Mouse (Mus musculus): ENCODE results near the gene Misp.

The Misp gene

GRCm38 (mm10) chr10:79823011-79823410, 2.2 kb downstream of the Misp start:
- no peak for DNase-seq (ENCODE audit: low spot score)

GRCm38 (mm10) chr10:79824413-79824812, 3.6 kb downstream of the Misp start:
- DNase-seq (ENCODE audit: low spot score): no peak

- no peak for DNase-seq (ENCODE audit: low spot score)
These were observed 10.8 kb downstream of the Misp start for GRCm38 (mm10) chr10:79831583-79831982.

DNA sequence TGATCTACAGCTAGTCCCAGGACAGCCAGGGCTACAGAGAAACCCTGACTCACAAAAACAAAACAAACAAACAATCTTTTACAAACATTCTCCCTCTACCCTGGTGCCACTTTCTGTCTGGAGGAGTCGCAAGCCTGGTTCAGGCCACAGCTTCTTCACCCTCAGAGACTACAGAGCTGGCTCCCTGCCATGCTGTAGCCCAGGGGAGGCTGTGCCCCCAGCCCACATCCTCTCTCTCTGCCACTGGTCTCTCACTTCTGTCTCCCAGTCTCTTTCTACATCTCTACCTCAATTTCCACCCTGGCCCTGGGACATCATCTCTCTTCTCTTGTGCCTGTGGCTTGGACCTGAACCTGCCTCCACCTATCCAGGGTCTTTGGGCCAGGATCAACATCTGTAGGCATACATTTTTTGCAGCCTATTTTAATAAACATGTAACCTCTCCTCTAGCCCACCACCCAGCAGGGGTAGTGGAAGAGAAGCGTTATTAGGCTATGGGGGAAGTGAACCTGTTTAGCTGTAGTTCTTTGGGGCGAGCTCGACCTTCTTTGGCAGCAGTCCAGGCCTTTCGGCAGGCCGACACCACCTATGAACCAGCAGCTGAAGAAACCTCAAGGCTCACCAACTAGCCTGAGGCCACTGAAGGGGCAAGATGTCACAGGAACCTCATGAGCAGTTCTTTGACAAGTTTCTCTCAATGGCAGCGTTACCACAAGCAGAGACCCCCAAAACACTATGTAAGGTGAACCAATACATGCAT, 11.4 kb downstream of the Misp start:
- DNase-seq (ENCODE audit: low spot score): no peak

DNA sequence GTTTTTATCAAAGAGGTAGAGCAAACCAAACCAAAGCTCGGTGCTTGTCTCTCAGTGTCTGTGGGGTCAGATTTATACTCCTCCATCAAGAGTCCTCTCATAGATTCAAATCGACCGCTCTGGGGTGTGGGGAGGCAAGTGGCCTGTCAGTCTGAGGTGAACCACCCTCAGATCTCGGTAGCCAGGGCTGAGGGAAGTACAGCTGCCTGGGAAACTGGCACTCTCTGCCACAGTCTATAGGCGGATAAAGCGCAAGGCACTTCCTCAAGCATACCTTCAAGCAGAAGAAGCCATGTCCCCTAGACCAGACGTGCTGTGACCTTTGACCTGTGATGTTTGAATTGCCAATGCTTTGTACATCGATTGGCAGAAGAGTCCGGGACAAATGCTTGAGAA, 12.0 kb downstream of the Misp start:
- DNase-seq (ENCODE audit: low spot score): no peak

DNA sequence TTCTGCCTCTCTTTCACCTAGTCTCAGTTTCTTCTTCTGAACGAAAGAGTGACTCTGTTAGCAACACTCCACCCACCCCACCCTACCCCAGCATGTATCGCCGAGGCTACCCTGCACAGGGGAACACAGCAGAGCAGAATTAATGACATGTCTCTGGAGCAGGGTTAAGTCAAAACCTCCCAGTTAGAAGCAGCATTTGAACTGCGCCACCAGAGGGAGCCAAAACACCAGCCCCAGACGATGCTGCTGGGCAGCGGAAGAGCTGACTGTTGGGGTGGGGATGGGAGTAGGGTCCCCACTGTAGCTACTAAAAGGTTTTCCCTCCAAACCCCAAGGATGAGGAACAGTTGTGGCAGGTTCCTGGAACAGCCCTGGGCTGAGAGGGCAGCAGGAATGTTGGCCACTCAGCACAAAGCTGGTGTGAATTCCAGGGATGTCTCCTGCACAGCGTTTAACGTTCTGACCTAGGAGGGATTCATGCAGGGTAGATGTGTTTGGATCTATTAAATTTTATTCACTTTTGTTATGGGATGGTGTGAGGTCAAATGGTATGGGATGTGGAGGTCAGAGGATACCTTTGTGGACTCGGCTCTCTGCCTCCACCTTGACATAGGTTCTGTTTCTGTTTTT, 14.1 kb downstream of the Misp start:
- DNase-seq (ENCODE audit: low spot score): no peak

GRCm38 (mm10) chr10:79836918-79837317, 16.1 kb downstream of the Misp start:
- DNase-seq (ENCODE audit: low spot score): no peak

- DNase-seq (ENCODE audit: low spot score): no peak
These were observed 17.4 kb downstream of the Misp start for GRCm38 (mm10) chr10:79838151-79838550.

DNA sequence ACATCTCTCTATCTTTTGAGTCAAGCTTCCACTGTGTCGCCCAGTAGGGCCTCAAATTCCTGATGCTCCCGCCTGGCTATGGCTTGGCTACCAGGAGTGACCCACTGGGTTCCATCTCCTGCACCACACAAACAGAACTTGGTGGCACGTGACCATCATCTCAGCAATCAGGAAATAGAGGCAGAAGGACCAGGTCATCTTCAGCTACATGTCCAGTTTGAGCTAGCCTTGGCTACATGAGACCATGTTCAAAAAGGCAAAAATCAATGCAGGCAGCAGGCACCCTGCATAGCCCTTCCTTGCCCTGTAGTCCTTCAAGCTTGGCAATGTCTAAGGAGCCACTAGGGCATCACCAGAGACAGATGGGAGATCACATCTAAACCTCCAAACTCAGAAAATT, 19.3 kb downstream of the Misp start:
- DNase-seq (ENCODE audit: low spot score): no peak

DNA sequence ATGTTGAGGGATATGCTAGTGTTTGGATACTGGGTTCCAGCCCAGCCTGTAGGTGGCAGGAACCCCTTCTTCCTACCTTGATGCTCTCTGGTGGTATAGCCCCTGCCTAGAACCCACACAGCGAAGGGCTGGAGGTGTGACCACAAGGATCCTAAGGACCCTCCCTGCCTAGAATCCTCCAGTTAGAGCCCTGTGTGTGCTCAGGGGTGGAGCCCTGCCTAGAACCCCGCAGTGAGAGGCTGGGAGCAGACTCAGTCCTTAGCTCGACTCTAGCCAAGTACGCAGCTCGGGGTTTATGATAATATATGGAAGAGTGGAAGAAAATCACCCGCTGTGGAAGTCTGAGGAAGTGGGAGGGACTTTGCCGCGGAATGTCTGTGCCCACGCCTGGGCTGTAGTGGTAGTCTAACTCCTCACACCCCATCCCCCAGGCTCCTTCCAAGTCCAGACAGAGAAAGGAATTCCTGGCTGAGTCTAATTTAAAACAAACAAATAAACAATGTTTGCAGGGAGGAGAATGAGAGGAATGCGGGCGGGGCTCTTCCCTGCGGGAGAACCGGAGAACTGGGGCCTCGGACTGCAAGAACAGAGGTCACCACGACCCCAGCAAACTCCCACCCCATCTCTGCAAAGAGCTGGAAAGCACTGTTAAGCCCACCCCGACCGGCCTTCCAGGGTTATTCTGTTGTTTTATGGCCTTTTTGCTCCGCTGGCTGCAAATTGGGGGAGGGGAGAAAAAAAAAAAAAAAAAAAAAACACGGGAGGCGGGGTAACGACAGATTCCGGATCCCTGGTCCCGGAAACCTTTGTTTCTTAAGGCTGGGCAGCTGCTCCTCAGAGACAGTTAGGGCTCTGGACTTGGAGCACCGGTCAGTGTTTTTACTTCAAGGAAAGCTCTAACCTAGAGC, 20.1 kb downstream of the Misp start:
- DNase-seq (ENCODE audit: low spot score): peak; percentile 65

- no peak for DNase-seq (ENCODE audit: low spot score)
These were observed 21.5 kb downstream of the Misp start for GRCm38 (mm10) chr10:79842322-79842721.

- no peak for DNase-seq (ENCODE audit: low spot score)
These were observed 22.7 kb downstream of the Misp start for GRCm38 (mm10) chr10:79843476-79843875.

GRCm38 (mm10) chr10:79846553-79846952, 25.8 kb downstream of the Misp start:
- no peak for DNase-seq (ENCODE audit: low spot score)

DNA sequence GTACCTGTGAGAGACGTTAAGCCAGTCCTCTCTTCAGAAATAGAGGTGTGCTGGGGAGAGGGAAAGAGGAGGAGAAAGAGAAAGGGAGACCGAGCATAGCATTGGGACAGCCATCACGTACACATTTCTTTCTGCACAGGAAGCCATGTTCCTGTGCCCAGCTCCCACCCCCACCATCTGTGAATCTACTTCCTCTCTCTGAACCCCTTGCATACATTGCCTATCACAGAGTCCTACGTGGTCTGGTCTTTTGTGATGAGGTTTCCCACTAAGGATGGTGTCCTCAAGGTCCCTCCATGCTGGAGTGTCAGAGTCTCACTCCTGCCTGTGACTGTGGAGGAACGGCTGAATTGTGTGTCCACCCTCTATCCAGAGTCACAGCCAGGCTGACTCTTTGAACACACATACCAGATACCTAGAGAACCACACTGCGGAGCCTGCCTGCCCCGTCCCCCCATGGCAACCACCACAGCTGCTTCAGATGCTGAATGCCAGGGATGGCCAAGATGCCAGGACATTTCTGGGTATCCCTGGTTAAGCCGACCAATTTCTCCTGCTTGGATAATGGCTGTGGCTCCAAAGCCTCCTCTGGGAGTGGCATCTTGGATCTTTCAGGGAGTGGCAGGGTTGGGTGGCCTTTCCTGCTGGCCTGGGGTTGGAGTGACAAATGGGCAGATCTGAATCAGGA, 29.3 kb downstream of the Misp start:
- DNase-seq (ENCODE audit: low spot score): no peak

DNA sequence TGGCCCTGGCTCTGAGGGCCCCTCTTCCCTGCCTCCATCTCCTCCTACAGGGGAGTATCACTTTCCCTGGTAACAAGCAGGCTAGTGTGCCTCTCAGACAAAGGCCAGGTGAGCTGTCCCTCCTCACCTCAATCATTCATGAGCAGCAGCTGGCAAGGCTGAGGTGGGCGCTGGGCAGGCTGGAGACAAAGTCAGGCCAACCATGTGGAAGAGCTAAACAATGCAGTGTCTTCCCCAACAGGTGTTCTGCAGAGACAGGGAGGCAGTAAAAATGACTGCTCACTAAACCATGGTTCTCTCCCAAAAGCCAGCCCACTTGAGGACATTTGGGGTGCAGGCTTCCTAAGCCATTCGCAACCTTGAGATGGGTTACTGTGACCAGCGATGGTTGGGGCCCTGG, 30.9 kb downstream of the Misp start:
- no peak for DNase-seq (ENCODE audit: low spot score)

- DNase-seq (ENCODE audit: low spot score): no peak
These were observed 31.5 kb downstream of the Misp start for GRCm38 (mm10) chr10:79852107-79852789.

DNA sequence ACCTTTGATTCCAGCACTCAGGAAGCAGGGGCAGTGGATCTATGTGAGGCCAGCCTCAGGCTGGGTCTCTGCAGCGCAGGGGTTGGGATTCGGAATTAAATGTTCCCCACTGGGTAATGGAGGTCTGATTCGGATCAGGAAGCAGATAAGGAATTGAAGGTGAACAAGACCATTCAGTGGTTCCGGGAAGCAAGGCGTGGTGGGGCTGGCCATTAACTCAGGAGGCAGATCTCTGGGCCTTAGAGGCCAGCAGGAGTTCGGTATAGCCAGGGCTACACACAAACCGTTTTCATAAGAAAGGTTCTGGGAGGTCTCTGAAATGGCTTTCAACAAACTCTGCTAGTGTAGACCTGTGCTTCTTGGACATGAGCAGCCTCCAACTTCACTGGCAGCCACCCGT, 32.0 kb downstream of the Misp start:
- DNase-seq (ENCODE audit: low spot score): no peak

GRCm38 (mm10) chr10:79853392-79853791, 32.6 kb downstream of the Misp start:
- DNase-seq (ENCODE audit: low spot score): peak; percentile 64

DNA sequence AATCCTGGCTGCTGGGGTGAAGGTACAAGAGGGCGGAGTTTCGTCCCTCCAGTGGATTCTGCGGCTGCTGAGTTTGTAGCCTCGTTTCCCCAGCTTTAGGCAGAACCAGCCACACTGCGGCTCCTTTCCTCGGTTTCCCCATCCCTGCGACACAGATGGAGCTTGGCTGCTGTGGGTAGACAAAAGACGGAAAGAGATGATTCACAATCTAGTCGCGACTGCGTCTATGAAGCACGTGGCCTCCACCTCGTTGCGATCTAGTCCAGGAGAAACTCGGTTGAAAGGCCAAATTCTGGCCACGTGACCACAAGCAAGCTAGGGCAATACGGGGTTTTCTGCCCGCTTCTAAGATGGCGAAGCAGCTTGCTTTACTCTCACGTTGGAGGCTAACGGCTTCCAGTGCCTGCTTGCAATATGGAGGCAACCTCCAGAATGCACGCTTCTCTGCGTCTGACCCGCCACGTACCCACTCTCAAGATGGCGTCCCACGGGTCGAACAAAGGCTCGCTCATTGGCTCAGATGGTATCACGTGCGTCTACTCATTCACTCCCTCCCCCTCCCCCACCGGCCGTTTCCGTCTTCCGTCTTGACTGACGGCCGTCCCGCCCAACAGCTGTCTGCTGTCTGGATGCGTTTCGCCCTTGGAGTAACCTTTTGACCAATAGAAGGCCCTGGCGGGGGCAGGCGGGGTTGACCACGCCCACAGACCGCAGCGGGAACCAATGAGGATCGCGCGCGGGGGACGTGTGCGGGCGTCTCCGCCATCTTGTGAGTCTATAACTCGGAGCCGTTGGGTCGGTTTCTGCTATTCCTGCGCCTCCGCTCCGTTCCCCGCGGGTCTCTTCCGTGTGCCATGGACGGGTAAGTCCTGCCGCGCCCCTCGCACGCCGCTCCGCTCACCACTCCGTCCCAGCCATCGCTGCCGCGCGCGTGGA, 33.3 kb downstream of the Misp start, which contains the start of gene Ptbp1:
Gene Ptbp1, plus strand, starts transcription at position 568 of the 936 bp plus-strand sequence.
- DNase-seq (ENCODE audit: low spot score): peak; percentile 99

DNA sequence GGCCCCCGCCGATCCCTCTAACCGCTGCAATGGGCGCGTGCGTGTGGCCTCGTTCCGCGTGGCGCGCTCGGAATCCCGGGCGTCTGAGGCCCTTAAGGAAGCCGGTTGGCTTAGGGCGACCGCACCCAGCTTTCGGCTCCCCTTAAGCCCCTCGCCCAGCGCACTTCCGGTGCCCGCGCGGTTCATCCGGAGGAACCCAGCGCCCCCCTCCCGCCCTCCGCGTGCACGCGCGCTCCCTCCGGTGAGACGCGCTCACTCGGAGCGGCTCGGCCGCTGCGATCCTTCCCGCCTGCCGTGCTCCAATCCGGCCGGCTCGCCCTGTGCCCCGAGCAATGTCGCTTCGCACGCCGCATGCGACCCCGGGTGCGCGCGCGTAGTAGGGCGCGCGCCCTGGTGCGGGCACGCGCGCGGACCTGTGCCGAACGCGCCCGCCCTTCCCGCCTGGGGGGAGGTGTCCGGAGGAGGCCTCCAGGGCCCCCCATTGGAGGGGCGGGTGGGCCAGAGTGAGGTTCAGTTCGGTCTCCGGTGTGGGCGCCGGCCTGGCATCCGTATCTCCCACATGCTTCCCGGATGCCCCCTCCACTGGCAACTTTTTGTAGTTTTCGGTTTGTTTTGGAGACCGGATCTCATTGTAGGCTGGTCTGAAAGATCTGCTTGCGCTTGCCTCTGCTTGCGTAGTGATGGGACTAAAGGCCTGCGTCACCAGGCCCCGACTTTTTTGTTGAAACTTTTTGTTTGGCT, 34.2 kb downstream of the Misp start:
- DNase-seq (ENCODE audit: low spot score): no peak
